In genomic region chr13:41219687-41220303, GRCm38 (mm10) we compare ENCODE assay signal across 9 mouse cellular contexts. TPM values are rescaled to one million over a fixed set of nuclear protein-coding genes. Genes with fewer than 3 reads are reported as not detected.
A peak's percentile ranks its signal among the peaks of the same experiment; 100 is the strongest.
DNase-seq lines count a peak whose midpoint lies in the region; ATAC-seq lines count a peak whose summit lies in the region.
"Had no signal": no experiment of that assay in that cellular context is flagged by ENCODE, and none has a peak within 500 bp of the region (broad histone marks: within the 10 kb centered on the region; RNA-seq: fewer than 3 reads in every experiment).

No protein-coding gene starts in this region.

- peaks cover 5% of the 10 kb centered on the region for H3K9me3 ChIP-seq in hindbrain, embryonic 16.5 days (ENCODE audit: control insufficient read depth, low read length)
- peaks cover 19% of the 10 kb centered on the region; the same call in 1 of the 2 replicates for H3K9me3 ChIP-seq in midbrain, embryonic 13.5 days

- peak overlapping the region; percentile 81 for H3K4me3 ChIP-seq in hindbrain, embryonic 16.5 days (ENCODE audit: low read length)
- peak overlapping the region; percentile 75 for H3K4me3 ChIP-seq in midbrain, embryonic 13.5 days (replicated peaks)

- ATAC-seq in hindbrain, embryonic 16.5 days, result peak; percentile 88
- ATAC-seq in midbrain, embryonic 13.5 days, result peak; percentile 89

- H3K4me2 ChIP-seq in hindbrain, embryonic 16.5 days (ENCODE audit: low read length), result peak overlapping the region; percentile 62
- H3K4me2 ChIP-seq in midbrain, embryonic 13.5 days (replicated peaks), result peak overlapping the region; percentile 52

- peak overlapping the region; percentile 89 for H3K9ac ChIP-seq in hindbrain, embryonic 16.5 days (ENCODE audit: low read depth, low read length)
- peak overlapping the region; percentile 87 for H3K9ac ChIP-seq in midbrain, embryonic 13.5 days (replicated peaks)

- WGBS in hindbrain, embryonic 16.5 days, result under 1% methylated on average over 24 of the region's 39 CpGs
- WGBS in midbrain, embryonic 13.5 days, result 2% methylated on average over 37 of the region's 39 CpGs

- peak overlapping the region; percentile 82 for H3K27ac ChIP-seq in hindbrain, embryonic 16.5 days (ENCODE audit: low read depth, low read length)
- peak overlapping the region; percentile 77 for H3K27ac ChIP-seq in midbrain, embryonic 13.5 days

- H3K4me1 ChIP-seq in hindbrain, embryonic 16.5 days (ENCODE audit: control insufficient read depth, insufficient read depth, low read depth, low read length), result peaks cover 7% of the 10 kb centered on the region
- H3K4me1 ChIP-seq in midbrain, embryonic 13.5 days (replicated peaks), result peaks cover 21% of the 10 kb centered on the region

- no peaks in the 10 kb centered on the region for H3K27me3 ChIP-seq in hindbrain, embryonic 16.5 days (replicated peaks; ENCODE audit: control insufficient read depth, insufficient read depth, low read length)
- no peaks in the 10 kb centered on the region for H3K27me3 ChIP-seq in midbrain, embryonic 13.5 days

- H3K36me3 ChIP-seq in hindbrain, embryonic 16.5 days (ENCODE audit: control insufficient read depth, insufficient read depth, low read length), result no peaks in the 10 kb centered on the region
- 0 out of 2 replicates have a peak, but pooled peaks cover 3% of the 10 kb centered on the region for H3K36me3 ChIP-seq in midbrain, embryonic 13.5 days

- DNase-seq in kidney, adult 18-20 months, result peak; percentile 48
- DNase-seq in kidney, postnatal 10 days, result no peak
- peak; percentile 59 for DNase-seq in ES-CJ7 (ENCODE audit: low read depth, low spot score)
- peak; percentile 60 for DNase-seq in cerebellum, postnatal 14 days
- no peak for DNase-seq in thymus, postnatal 4 days
- no peak for DNase-seq in gastrocnemius, postnatal 25 days

RNA-seq across cellular contexts. Expression of gene Elovl2, which starts 0.4 kb away (rescaled TPM):
- 36.4 and 43.1 TPM in 2 replicates for polyA plus RNA-seq in hindbrain, embryonic 16.5 days (2015; fragmentation: Nextera tagmentation; extraction: Ambion mirVana)
- 42.7 and 43.6 TPM in 2 replicates for polyA plus RNA-seq in midbrain, embryonic 13.5 days (2015; fragmentation: Nextera tagmentation; extraction: Ambion mirVana)
- not detected for total RNA-seq in gastrocnemius, postnatal 25 days (2021)

RNA-seq across cellular contexts. Expression of gene Smim13, which starts 29.8 kb away (rescaled TPM):
- polyA plus RNA-seq in hindbrain, embryonic 16.5 days (2015; fragmentation: Nextera tagmentation; extraction: Ambion mirVana), result 28.5 and 31.3 TPM in 2 replicates
- polyA plus RNA-seq in midbrain, embryonic 13.5 days (2015; fragmentation: Nextera tagmentation; extraction: Ambion mirVana), result 15.5 and 16.2 TPM in 2 replicates
- total RNA-seq in gastrocnemius, postnatal 25 days (2021), result 10 to 100 TPM; 34.8 to 37.1 TPM

RNA-seq across cellular contexts. Expression of gene Gm17364, which starts 54.0 kb away (rescaled TPM):
- not detected in 2 replicates for polyA plus RNA-seq in hindbrain, embryonic 16.5 days (2015; fragmentation: Nextera tagmentation; extraction: Ambion mirVana)
- not detected in 2 replicates for polyA plus RNA-seq in midbrain, embryonic 13.5 days (2015; fragmentation: Nextera tagmentation; extraction: Ambion mirVana)
- total RNA-seq in gastrocnemius, postnatal 25 days (2021), result not detected
- total RNA-seq: layer of hippocampus, postnatal 14 days had no signal

Comparison
In these comparisons a context has a peak if more than half of its experiments do, and no peak if none do; other contexts are left out.
1. DNase-seq: peak in kidney, adult 18-20 months (single experiment), ES-CJ7 (single experiment) and cerebellum, postnatal 14 days (2 of 2); none in kidney, postnatal 10 days (single experiment), thymus, postnatal 4 days (single experiment) and gastrocnemius, postnatal 25 days (single experiment).